Mouse (Mus musculus): ENCODE results near the gene Gm498.

Gm498 gene

DNA sequence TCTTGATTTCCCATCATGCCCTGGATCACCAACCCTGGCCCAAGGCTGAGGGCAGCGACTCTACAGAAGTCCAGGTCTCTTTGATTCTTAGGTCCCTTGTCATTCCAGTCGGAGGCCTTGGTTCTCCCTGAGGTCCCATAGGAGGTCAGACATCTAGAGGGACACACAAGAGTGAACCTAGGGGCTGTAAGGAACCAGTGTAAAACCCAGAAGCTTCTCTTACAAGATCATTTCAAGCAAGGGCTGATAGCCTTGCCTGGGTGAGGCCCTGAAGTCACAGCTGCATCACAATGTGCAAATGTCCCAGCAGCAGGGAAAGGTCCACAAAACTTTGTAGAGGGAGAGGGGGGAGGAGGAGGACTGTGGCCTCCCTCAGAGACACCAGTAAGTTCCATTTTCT lies at the start of gene Gm498:
Gene Gm498 (plus strand): TSS at position 301 of the 400 bp plus-strand sequence.
- DNase-seq, result no peak

DNA sequence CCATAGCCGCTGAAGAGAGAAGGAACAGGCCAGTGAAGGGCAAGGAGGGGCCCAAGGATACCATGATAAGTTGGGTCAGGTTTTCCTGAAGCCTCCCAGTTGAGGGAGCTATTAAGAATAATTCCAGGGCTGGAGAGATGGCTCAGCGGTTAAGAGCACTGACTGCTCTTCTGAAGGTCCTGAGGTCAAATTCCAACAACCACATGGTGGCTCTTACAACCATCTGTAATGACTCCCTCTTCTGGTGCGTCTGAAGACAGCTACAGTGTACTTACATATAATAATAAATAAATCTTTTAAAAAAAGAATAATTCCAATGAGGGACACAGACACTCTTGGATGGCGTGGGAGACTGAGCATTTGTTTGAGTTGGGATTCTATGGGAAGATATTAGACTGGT lies 47.4 kb upstream of the Gm498 start:
- DNase-seq, result no peak

GRCm38 (mm10) chr7:143821241-143821640 lies 45.4 kb upstream of the Gm498 start:
- no peak for DNase-seq

- peak; percentile 99 to 100 for DNase-seq
Measured at GRCm38 (mm10) chr7:143822375-143823265, 44.0 kb upstream of the Gm498 start, which contains the start of the genes Nadsyn1 and Dhcr7. Gene Nadsyn1, minus strand, starts transcription at chr7:143822849. Gene Dhcr7, plus strand, starts transcription at chr7:143823145.

DNA sequence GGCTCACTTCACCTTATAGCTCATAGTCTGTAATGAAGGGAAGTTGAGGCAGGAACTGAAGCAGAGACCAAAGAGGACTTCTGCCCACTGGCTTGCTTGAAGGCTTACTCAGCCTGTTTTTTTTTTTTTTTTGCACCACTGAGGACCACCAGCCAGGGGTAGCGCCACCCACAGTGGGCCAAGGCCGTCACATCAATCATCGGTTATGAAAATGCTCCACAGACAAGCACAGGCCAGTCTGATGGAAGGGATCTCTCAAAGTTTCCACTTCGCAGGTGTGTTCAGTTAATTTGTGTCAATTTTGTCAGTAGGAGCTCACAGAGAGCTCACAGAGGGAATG lies 43.4 kb upstream of the Gm498 start:
- no peak for DNase-seq

DNA sequence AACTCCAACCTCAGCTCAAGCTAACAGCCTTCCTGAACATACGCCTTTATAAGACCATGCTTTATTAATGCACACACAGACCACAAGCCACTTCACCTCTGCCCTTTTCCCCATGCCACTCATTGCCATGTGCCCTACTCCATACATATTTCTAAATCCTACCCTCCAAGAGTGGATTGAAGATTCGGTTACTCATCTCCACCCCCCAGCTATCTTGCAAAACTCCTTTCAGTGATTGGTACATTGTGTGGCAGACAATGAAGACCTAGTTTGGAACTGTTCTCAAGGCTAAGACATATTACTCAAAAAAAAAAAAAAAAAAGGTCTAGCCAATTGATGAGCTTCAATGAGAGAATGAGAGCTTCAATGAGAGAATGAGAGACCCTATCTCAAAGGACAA lies 39.7 kb upstream of the Gm498 start:
- DNase-seq, result no peak

GRCm38 (mm10) chr7:143829504-143830331 lies 36.9 kb upstream of the Gm498 start:
- peak; percentile 95 to 98 for DNase-seq

- DNase-seq, result peak; percentile 38 to 41
Measured at GRCm38 (mm10) chr7:143830399-143830798, 36.2 kb upstream of the Gm498 start.

DNA sequence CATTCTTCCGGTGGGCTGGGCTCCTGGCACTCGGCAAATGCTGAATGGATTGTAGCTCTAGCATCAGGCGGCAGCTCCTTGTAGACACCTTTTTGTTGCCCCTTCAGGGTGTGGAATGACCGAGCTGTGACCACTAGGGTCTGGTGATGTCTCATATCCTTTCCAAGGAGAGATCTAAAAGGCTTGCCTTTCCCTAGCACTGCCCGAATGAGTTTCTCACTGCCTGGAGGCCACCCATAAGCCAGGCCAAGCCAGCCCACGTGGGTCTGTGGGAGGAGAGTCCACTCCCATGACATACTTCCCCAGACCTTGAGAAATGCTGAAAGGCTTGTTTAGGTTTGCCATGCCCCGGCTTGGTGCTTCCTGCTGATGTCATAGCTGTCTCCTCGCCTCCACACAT lies 34.4 kb upstream of the Gm498 start:
- DNase-seq, result no peak

GRCm38 (mm10) chr7:143832611-143833010 lies 34.0 kb upstream of the Gm498 start:
- DNase-seq, result no peak

DNA sequence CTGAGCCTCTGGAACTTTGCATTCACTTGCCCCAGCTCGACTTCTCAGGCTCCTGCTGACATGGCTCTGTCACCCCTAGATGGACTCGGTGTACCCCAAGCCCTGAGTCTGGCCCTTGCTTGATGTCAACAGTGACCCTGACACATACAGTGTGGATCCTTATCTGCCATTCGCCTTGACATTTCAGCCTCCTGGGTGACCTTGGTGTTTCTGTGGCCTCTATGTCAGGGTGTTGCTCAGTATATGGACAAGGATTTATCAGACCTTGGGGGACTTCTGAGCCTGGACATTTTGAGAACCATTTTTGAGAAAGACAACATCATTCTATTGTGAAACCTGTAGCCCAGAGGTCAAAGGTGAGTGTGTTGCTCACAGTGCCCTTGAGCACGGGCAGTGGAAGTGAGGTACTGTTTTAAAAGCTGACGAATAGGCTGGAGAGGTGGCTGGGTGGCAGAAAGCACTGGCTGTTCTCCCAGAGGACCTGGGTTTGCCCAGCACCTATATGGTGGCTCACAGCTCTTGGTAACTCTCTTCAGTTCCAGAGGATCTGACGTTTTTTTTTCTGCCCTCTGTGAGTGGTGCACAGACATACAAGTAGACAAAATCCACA lies 33.0 kb upstream of the Gm498 start:
- no peak for DNase-seq

- DNase-seq, result no peak
Measured at GRCm38 (mm10) chr7:143834316-143834715, 32.3 kb upstream of the Gm498 start.

DNA sequence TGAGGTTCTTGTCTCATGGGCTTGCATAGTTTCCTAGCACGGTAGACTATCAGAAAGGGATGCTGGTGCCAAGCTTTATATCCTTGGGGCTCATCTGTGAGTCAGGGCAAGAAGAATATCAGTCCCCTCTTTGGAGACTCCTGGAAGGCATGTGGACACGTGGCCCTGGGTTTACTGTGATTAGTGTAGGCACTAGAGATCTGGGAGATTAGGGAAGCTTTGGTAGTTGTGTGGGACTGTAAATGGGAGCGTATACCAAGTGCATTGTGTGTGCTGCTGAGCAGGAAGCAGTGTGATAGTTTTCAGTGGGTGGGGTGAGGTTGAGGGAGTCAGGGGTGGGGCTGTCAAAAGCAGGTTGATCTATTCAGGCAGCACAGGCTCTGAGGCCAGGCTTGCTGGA lies 31.7 kb upstream of the Gm498 start:
- no peak for DNase-seq

- DNase-seq, result peak; percentile 37 to 50
Measured at GRCm38 (mm10) chr7:143837705-143838358, 28.8 kb upstream of the Gm498 start.

- DNase-seq, result no peak
Measured at GRCm38 (mm10) chr7:143840121-143840520, 26.5 kb upstream of the Gm498 start.

- DNase-seq, result no peak
Measured at GRCm38 (mm10) chr7:143841301-143841700, 25.3 kb upstream of the Gm498 start.

DNA sequence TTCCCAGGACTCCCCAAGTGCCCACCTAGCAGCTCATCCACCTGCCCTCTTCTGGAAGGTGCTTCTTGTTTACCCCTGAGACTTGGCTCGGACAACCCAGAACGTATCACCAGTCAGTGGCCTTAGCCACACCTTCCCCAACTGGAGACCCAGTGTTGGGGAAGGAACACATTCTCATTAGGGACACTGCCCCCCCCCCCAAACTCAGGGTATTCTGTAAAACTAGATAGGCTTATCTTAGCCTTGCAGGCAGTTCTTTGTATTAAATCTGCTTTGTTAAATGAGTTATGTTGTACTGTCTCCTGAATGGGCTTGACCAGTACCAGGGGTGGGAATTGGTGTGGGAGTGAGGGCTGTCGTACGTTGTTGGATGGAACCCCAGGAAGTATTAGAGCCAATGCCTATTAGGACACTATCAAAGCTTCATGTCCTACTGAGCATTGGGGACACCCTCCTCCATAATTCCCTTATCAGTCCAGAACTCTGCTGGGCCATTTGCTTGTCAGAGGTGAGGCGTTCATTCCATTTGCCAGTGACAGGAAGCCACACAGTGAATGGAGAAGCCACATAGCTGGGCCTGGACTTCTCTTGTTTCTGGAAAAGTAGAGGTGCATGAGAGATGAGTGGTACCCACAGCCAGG lies 18.4 kb upstream of the Gm498 start:
- DNase-seq, result no peak

GRCm38 (mm10) chr7:143848768-143849482 lies 17.7 kb upstream of the Gm498 start:
- no peak for DNase-seq

DNA sequence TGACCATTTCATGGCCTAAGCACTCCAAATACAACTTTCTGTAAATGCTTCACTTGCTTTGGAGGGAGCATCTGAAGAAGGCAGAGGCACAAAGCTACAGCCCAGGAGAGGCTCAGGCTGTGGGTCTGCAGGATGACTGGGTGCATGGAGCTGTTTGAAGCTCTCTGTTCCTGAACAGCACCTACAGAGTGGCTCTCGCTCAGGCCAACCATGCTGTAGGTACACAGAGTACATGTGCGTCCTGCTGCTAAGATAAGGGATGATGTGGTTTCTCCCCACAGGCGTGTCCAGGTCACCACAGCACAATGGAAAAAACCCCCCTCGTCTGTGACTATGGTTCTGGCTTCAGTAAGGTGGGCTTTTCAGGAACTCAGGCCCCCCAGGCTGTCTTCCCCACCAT lies 2.2 kb downstream of the Gm498 start:
- no peak for DNase-seq

DNA sequence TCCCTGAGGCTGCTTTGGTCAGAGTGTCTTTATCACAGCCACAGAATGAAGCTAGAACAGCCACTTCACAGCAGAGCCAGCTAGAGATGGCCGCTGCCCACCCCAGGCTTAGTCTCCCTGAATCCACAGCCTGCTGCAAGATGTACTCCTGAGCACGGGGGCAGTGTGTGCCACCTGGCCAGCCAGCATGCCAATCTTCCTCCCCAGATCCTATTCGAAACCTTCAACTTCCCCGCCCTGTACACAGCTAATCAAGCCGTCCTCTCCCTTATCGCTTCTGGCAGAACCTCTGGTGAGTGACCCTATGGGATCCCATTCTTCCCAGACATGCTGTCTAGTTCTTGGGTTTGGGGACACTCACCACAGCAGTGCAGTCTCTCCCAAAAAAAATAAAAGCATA lies 17.1 kb downstream of the Gm498 start:
- DNase-seq, result no peak

GRCm38 (mm10) chr7:143891146-143891545 lies 24.5 kb downstream of the Gm498 start:
- DNase-seq, result no peak

DNA sequence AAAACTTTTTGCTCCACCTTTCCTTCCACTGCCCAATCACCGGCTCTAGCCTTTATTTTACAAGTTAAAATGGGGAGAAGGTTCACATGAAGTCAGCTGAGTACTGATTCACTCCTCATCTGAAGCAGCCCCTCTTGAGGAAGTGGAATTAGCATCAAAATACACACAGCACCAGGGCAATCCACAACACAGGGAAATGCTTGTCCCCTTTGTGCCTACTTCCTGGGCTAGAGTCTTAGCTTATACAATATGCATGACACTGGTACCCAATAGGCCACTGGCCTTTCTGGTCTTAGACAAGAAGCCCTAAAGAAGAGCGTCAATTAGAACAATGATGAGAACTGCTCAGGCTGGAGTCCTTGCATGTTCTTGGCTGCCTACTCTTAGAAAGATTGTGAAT lies 25.7 kb downstream of the Gm498 start:
- DNase-seq, result no peak

Measured in cerebellum, postnatal 10 days (tissue).